Mouse (Mus musculus): ENCODE measurements around the gene Abhd12. TPM values are rescaled to one million over a fixed set of nuclear protein-coding genes. Genes with fewer than 3 reads are reported as not detected.
A peak's percentile ranks its signal among the peaks of the same experiment; 100 is the strongest.

The Abhd12 gene
- total and polyA plus RNA-seq, 2 experiments from 2014 or later, result 150 to 152 TPM

DNA sequence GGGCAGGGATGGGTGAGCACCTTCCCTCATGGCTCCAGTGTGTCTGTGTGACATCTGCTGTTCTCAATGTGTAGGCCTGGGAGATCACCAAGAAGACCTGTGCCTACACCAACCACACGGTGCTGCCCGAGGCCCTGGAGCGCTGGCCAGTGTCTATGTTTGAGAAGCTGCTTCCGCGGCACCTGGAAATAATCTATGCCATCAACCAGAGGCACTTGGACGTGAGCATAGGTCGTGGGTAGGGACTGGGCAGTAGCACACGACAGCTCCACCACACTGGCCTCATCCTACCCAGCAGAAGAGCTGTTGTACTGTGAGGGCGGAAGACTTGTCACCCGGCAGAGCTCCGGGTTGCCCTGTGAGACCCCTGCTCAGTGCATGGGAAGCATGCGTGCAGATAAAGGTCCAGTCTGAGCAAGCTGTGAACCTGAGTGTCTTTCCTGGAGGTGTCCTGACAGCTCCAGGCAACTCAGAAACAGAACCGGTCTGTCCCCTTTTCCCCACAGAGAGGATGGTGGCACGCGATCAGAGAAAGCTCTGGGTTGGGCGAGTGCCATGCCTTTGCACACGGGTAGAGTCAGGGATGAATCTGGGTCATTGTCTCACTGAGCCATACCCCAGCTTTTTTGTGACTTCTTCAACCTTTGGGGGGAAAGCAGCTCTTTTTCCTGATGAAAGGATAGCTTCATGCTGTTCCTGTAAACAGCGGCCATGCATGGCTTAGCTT lies 87.7 kb downstream of the Abhd12 start:
- no peak for TF ChIP-seq CTCF (IDR thresholded peaks at IDR 0.05; ENCODE audit: low read depth)
- Histone ChIP-seq H3K4me1 (ENCODE audit: insufficient read depth) (no peaks in the 10 kb centered on the region), H3K27ac (ENCODE audit: low read depth, low read length) (no peak overlapping the region), H3K9me3 (ENCODE audit: low read length) (no peaks in the 10 kb centered on the region), H3K4me3 (ENCODE audit: low read depth, low read length) (no peak overlapping the region), H3K4me2 (ENCODE audit: low read depth) (no peak overlapping the region), H3K36me3 (ENCODE audit: insufficient read depth) (peaks cover 91% of the 10 kb centered on the region), H3K9ac (no peak overlapping the region), H3K27me3 (ENCODE audit: insufficient read depth, low read length) (no peaks in the 10 kb centered on the region)
- 94% methylated on average over 18 of the region's 18 CpGs for WGBS
- ATAC-seq (0 out of 2 replicates have a peak, but pooled peaks have one; percentile 21), DNase-seq (no peak)

- no peak for TF ChIP-seq CTCF (IDR thresholded peaks at IDR 0.05; ENCODE audit: low read depth)
- no peak for DNase-seq
- Histone ChIP-seq H3K4me3 (ENCODE audit: low read depth, low read length) (no peak overlapping the region), H3K27me3 (ENCODE audit: insufficient read depth, low read length) (no peaks in the 10 kb centered on the region), H3K9ac (no peak overlapping the region), H3K4me1 (ENCODE audit: insufficient read depth) (no peaks in the 10 kb centered on the region), H3K36me3 (ENCODE audit: insufficient read depth) (peaks cover 82% of the 10 kb centered on the region), H3K9me3 (ENCODE audit: low read length) (no peaks in the 10 kb centered on the region), H3K27ac (ENCODE audit: low read depth, low read length) (no peak overlapping the region), H3K4me2 (ENCODE audit: low read depth) (no peak overlapping the region)
- ATAC-seq, result no peak
- WGBS, result 94% methylated on average over 6 of the region's 6 CpGs
These were observed 91.7 kb downstream of the Abhd12 start for GRCm38 (mm10) chr2:150812816-150813215.

DNA sequence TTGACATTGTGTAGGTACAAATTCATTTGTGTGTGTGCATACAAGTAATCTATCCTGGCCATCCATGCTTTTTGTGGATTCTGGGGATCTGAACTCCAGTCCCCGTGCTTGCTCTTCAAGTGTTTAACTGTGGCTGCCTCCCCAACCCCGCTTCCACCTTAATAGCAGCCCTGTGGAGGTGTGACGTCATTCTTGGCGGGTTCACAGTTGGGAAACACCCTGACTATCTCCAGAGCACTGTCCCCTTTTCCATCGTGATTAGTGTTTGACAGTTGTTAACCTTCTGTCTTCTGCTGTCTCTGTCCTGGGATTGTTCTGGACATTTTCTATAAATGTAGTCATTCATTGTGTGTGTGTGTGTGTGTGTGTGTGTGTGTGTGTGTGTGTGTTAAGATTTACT lies 93.9 kb downstream of the Abhd12 start:
- no peak overlapping the region for H3K4me2 ChIP-seq (ENCODE audit: low read depth)
- no peaks in the 10 kb centered on the region for H3K9me3 ChIP-seq (ENCODE audit: low read length)
- no peak overlapping the region for H3K9ac ChIP-seq
- DNase-seq (no peak), ATAC-seq (no peak)
- H3K4me3 ChIP-seq (ENCODE audit: low read depth, low read length), result no peak overlapping the region
- peaks cover 69% of the 10 kb centered on the region for H3K36me3 ChIP-seq (ENCODE audit: insufficient read depth)
- no peak overlapping the region for H3K27ac ChIP-seq (ENCODE audit: low read depth, low read length)
- no peaks in the 10 kb centered on the region for H3K27me3 ChIP-seq (ENCODE audit: insufficient read depth, low read length)
- no peak for TF ChIP-seq CTCF (IDR thresholded peaks at IDR 0.05; ENCODE audit: low read depth)
- WGBS, result 81% methylated on average over 5 of the region's 5 CpGs
- no peaks in the 10 kb centered on the region for H3K4me1 ChIP-seq (ENCODE audit: insufficient read depth)

GRCm38 (mm10) chr2:150808812-150809211 lies 95.7 kb downstream of the Abhd12 start:
- ATAC-seq, result peak; percentile 53
- no peak for TF ChIP-seq CTCF (IDR thresholded peaks at IDR 0.05; ENCODE audit: low read depth)
- WGBS, result 79% methylated on average over 6 of the region's 6 CpGs

GRCm38 (mm10) chr2:150808381-150808780 lies 96.2 kb downstream of the Abhd12 start:
- Histone ChIP-seq H3K27ac (ENCODE audit: low read depth, low read length) (no peak overlapping the region), H3K4me1 (ENCODE audit: insufficient read depth) (no peaks in the 10 kb centered on the region), H3K9ac (no peak overlapping the region), H3K4me3 (ENCODE audit: low read depth, low read length) (no peak overlapping the region), H3K36me3 (ENCODE audit: insufficient read depth) (peaks cover 51% of the 10 kb centered on the region), H3K9me3 (ENCODE audit: low read length) (no peaks in the 10 kb centered on the region), H3K27me3 (ENCODE audit: insufficient read depth, low read length) (no peaks in the 10 kb centered on the region), H3K4me2 (ENCODE audit: low read depth) (no peak overlapping the region)
- 51% methylated on average over 6 of the region's 6 CpGs for WGBS
- TF ChIP-seq CTCF (IDR thresholded peaks at IDR 0.05; ENCODE audit: low read depth), result no peak
- DNase-seq (peak; percentile 41), ATAC-seq (peak; percentile 85)

More at GRCm38 (mm10) chr2:150808812-150809211, 95.7 kb downstream of the Abhd12 start:
- no peaks in the 10 kb centered on the region for H3K9me3 ChIP-seq (ENCODE audit: low read length)
- H3K4me2 ChIP-seq (ENCODE audit: low read depth), result no peak overlapping the region
- DNase-seq, result no peak
- no peak overlapping the region; the same call in 1 of the 2 replicates for H3K27ac ChIP-seq (ENCODE audit: low read depth, low read length)
- no peak overlapping the region for H3K4me3 ChIP-seq (ENCODE audit: low read depth, low read length)
- no peaks in the 10 kb centered on the region for H3K4me1 ChIP-seq (ENCODE audit: insufficient read depth)
- peaks cover 55% of the 10 kb centered on the region for H3K36me3 ChIP-seq (ENCODE audit: insufficient read depth)
- H3K9ac ChIP-seq, result no peak overlapping the region
- H3K27me3 ChIP-seq (ENCODE audit: insufficient read depth, low read length), result no peaks in the 10 kb centered on the region

DNA sequence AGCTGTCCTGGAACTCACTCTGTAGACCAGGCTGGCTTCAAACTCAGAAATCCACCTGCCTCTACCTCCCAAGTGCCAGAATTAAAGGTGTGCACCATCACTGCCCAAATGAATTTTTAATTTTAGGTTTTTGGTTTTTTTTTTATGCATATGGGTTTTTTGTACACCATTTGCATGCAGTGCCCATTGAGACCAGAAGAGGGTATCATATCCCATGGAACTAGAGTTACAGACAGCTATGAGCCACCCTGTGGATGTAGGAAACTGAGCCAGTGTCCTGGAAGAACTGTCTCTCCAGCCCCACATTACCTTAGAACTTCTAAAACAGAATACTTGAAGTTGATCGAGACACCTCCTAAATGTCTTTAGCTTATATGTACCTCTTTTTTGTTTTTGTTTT lies 101.5 kb downstream of the Abhd12 start:
- peaks cover 35% of the 10 kb centered on the region for H3K36me3 ChIP-seq (ENCODE audit: insufficient read depth)
- no peak overlapping the region for H3K9ac ChIP-seq
- no peak overlapping the region for H3K4me3 ChIP-seq (ENCODE audit: low read depth, low read length)
- no peaks in the 10 kb centered on the region for H3K9me3 ChIP-seq (ENCODE audit: low read length)
- H3K4me2 ChIP-seq (ENCODE audit: low read depth), result no peak overlapping the region
- peak; percentile 32 for DNase-seq
- 94% methylated on average over 1 of the region's 1 CpGs for WGBS
- peak; percentile 67 for TF ChIP-seq CTCF (IDR thresholded peaks at IDR 0.05; ENCODE audit: low read depth)
- ATAC-seq, result 0 out of 2 replicates have a peak, but pooled peaks have one; percentile 38
- H3K4me1 ChIP-seq (ENCODE audit: insufficient read depth), result no peaks in the 10 kb centered on the region
- no peaks in the 10 kb centered on the region for H3K27me3 ChIP-seq (ENCODE audit: insufficient read depth, low read length)
- H3K27ac ChIP-seq (ENCODE audit: low read depth, low read length), result no peak overlapping the region

DNA sequence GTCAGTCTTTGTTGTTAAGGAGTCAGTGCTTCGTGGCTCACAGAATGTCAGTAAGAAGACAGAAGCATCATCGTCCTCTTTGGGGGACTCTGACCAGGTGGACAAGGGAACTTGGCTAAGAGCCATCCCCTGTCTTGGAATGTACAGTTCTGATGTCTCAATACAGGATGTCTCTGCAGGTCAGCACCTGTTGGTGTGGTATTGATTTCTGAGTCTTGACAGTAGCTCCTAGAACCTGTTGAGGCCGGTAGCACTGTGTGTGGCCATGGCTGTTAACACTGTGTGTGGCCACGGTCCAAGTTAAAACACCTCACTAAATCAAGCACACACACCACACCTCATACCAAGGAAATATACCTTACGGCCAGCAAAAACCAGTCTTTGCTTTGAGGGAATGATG lies 103.9 kb downstream of the Abhd12 start:
- no peak overlapping the region for H3K27ac ChIP-seq (ENCODE audit: low read depth, low read length)
- no peaks in the 10 kb centered on the region for H3K9me3 ChIP-seq (ENCODE audit: low read length)
- H3K4me2 ChIP-seq (ENCODE audit: low read depth), result no peak overlapping the region
- H3K4me3 ChIP-seq (ENCODE audit: low read depth, low read length), result no peak overlapping the region
- H3K27me3 ChIP-seq (ENCODE audit: insufficient read depth, low read length), result no peaks in the 10 kb centered on the region
- 93% methylated on average over 5 of the region's 5 CpGs for WGBS
- no peak overlapping the region for H3K9ac ChIP-seq
- TF ChIP-seq CTCF (IDR thresholded peaks at IDR 0.05; ENCODE audit: low read depth), result no peak
- no peaks in the 10 kb centered on the region for H3K4me1 ChIP-seq (ENCODE audit: insufficient read depth)
- ATAC-seq (no peak), DNase-seq (no peak)
- peaks cover 37% of the 10 kb centered on the region for H3K36me3 ChIP-seq (ENCODE audit: insufficient read depth)

All from forebrain, postnatal 0 days (tissue).